Mouse (Mus musculus) embryonic fibroblast, embryonic 13.5 days (primary cell): Measurements from ENCODE around the gene Gm4858.

Source experiments
- CTCF ChIP-seq: IDR thresholded peaks from 2 replicates; pipeline ENCODE4 v1.5.1; 2011; ENCODE audit warnings: mild to moderate bottlenecking, control low read depth, low read length, moderate library complexity, borderline replicate concordance; ENCODE audit not compliant: insufficient read depth
- POLR2A ChIP-seq: IDR thresholded peaks from 2 replicates; pipeline ENCODE4 v1.6.1; 2011; ENCODE audit warnings: low read depth, mild to moderate bottlenecking, control low read depth, low read length, moderate library complexity

GRCm38 (mm10) chr3:93021171-93021570 is 47.5 kb upstream of the Gm4858 start:
- no peak for TF ChIP-seq CTCF
- TF ChIP-seq POLR2A = no peak
